Mouse (Mus musculus): ENCODE data around the gene Nktr.

DNA sequence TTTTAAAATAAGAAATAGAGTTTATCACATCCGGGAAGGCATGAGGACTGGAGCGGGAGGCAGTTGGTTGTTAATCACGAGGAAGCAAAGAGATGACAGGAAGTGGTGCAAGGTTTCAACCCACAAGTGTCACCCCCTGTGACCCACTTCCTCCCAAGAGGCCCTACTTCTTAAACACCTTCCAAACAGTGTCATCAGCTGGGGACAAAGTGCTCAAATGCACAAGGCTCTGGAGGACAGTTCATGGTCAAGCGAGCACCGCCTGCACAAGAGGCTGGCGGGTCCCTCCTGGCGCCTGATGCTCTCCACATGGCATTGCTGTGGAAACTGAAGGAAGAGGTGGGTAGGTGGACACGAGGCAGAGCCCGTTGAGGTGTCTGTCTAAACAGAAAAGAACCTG, 44.0 kb upstream of the Nktr start:
- no peak for TF ChIP-seq CTCF (IDR thresholded peaks at IDR 0.05 in 2 of 3, conservative IDR thresholded peaks at IDR 0.05 in 1 of 3; ENCODE audit: control insufficient read depth in 1 of 3, insufficient read depth in 1 of 3, low read depth in 2 of 3, low read length in 3 of 3, poor library complexity in 1 of 3, severe bottlenecking in 1 of 3)
- TF ChIP-seq ZKSCAN1 (IDR thresholded peaks at IDR 0.05; ENCODE audit: low read depth, low read length): no peak
- TF ChIP-seq GABPA (IDR thresholded peaks at IDR 0.05; ENCODE audit: low read depth, low read length): no peak
- no peak for TF ChIP-seq POLR2A (IDR thresholded peaks at IDR 0.05; ENCODE audit: control insufficient read depth in 1 of 2, insufficient read depth in 1 of 2, low read depth in 1 of 2, low read length in 2 of 2, poor library complexity in 1 of 2)
- TF ChIP-seq EP300 (IDR thresholded peaks at IDR 0.05; ENCODE audit: low read depth in 1 of 2, low read length in 2 of 2): peak in 1 of 2 experiments; percentile 23; a peak in 2 of 4 replicates
- no peak for TF ChIP-seq KAT2A (conservative IDR thresholded peaks at IDR 0.05; ENCODE audit: low read depth, low read length)
- TF ChIP-seq ZNF384 (IDR thresholded peaks at IDR 0.05; ENCODE audit: low read depth, low read length): no peak
- TF ChIP-seq MAFK (IDR thresholded peaks at IDR 0.05; ENCODE audit: borderline replicate concordance, low read depth, low read length): no peak

Measured in MEL (cell line).